Mouse (Mus musculus) olfactory bulb, adult 2 months (tissue): ENCODE measurements around the gene Zmiz1.

ENCODE experiments used
- CTCF ChIP-seq: fragments of 200-500 bp; IDR thresholded peaks from 2 replicates; pipeline ENCODE4 v1.5.1; 2012; ENCODE audit warnings: low read depth, mild to moderate bottlenecking, low read length, moderate library complexity; ENCODE audit not compliant: insufficient read depth
- POLR2A ChIP-seq: fragments of 200-500 bp; IDR thresholded peaks from 2 replicates; pipeline ENCODE4 v1.6.1; 2012; ENCODE audit warnings: mild to moderate bottlenecking, low read depth, low read length, moderate library complexity; ENCODE audit not compliant: insufficient read depth

DNA sequence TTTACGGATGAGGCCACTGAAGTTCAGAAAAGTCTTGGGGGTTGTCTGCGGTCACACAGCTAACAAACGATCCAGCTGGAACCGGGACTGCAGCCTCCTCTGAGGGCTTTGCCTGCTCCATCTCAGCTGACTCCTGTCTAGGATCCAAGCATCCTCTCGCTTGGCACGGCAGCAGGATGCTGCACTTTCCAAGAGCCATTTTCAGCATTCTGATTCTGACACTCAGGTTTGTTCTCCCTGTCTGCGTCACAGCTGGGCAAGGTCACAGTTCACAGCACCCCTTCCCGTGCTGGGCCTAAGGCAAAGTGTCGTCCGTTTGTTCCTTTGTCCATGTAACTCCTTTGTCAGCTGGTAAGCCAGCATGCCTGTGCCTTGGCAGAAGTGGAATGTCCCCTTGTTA lies 124.9 kb downstream of the Zmiz1 start:
- TF ChIP-seq POLR2A (no peak), CTCF (no peak)
